Mouse (Mus musculus): ENCODE measurements around the gene Chrdl2. TPM values are rescaled to one million over a fixed set of nuclear protein-coding genes. Genes with fewer than 3 reads are reported as not detected.

The Chrdl2 gene
- polyA plus RNA-seq, 1 experiment, result 0.34 TPM

DNA sequence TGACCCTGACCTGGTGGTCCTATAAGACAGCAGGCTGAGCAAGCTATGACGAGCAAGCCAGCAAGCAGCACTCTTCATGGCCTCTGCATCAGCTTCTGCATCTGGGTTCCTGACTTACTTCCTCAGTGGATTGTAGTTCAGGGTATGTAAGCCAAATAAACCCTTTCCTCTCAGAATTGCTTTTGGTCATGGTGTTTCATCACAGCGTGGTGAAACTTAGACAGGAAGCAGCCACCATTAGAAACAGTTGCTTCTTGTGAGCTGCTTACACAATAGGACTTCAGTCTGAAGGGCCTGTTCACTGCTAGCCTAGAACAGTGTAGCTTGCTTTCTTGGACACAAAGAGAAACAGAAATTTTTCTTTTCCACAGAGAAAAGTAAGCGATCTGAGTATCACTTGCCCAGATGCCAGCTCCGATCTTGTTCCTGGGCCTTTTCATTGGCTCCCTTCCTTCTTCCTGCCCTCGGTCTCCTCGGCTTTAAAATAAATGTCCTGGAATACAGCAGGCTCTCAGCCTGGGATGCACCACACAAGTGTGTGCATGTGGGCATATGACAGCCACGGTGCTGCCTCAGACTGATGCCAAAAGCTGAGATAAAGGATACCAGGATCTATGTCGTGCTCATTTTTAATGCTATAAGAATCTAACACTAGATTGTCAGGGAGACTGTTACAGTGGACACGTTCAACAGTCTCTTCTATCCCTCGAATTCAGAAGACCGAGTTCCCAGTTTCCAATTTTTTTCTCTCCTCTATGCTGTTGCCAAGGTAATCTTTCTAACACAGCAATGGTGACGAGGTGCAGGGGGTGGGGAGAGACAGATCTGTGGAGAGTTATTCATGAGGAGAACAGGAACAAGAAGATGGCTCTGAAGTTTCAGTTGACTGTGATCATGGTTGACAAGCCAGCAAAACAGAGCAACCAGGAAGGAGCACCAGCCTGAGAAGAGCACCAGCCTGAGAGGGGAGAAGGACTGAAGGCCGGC is 23.4 kb upstream of the Chrdl2 start:
- TF ChIP-seq POLR2A (IDR thresholded peaks at IDR 0.05; ENCODE audit: low read depth, low read length), result no peak
- TF ChIP-seq CTCF (IDR thresholded peaks at IDR 0.05; ENCODE audit: extremely low read depth, insufficient read length, insufficient replicate concordance, low read depth, low read length), result no peak
- Histone ChIP-seq H3K4me1 (ENCODE audit: control insufficient read depth, insufficient read depth, insufficient read length, low read length) (peaks cover 4% of the 10 kb centered on the region; the same call in 1 of the 2 replicates), H3K36me3 (ENCODE audit: control insufficient read depth, insufficient read depth, low read length) (no peaks in the 10 kb centered on the region), H3K27me3 (ENCODE audit: control insufficient read depth, insufficient read depth, low read length) (no peaks in the 10 kb centered on the region), H3K4me3 (ENCODE audit: low read depth, low read length) (no peak overlapping the region), H3K27ac (ENCODE audit: insufficient read depth, low read depth, low read length) (no peak overlapping the region)
- 88% methylated on average over 13 of the region's 13 CpGs for WGBS

- H3K27me3 ChIP-seq (ENCODE audit: control insufficient read depth, insufficient read depth, low read length), result no peaks in the 10 kb centered on the region
- 7% methylated on average over 4 of the region's 4 CpGs for WGBS
- no peak overlapping the region for H3K27ac ChIP-seq (ENCODE audit: insufficient read depth, low read depth, low read length)
- H3K36me3 ChIP-seq (ENCODE audit: control insufficient read depth, insufficient read depth, low read length), result no peaks in the 10 kb centered on the region
- H3K4me3 ChIP-seq (ENCODE audit: low read depth, low read length), result no peak overlapping the region
- TF ChIP-seq POLR2A (IDR thresholded peaks at IDR 0.05; ENCODE audit: low read depth, low read length) (no peak), CTCF (IDR thresholded peaks at IDR 0.05; ENCODE audit: extremely low read depth, insufficient read length, insufficient replicate concordance, low read depth, low read length) (peak; percentile 95; the same call in 1 of the 2 replicates)
- no peaks in the 10 kb centered on the region; the same call in 1 of the 2 replicates for H3K4me1 ChIP-seq (ENCODE audit: control insufficient read depth, insufficient read depth, insufficient read length, low read length)
These were observed 17.2 kb upstream of the Chrdl2 start for GRCm38 (mm10) chr7:99988725-99989124.

DNA sequence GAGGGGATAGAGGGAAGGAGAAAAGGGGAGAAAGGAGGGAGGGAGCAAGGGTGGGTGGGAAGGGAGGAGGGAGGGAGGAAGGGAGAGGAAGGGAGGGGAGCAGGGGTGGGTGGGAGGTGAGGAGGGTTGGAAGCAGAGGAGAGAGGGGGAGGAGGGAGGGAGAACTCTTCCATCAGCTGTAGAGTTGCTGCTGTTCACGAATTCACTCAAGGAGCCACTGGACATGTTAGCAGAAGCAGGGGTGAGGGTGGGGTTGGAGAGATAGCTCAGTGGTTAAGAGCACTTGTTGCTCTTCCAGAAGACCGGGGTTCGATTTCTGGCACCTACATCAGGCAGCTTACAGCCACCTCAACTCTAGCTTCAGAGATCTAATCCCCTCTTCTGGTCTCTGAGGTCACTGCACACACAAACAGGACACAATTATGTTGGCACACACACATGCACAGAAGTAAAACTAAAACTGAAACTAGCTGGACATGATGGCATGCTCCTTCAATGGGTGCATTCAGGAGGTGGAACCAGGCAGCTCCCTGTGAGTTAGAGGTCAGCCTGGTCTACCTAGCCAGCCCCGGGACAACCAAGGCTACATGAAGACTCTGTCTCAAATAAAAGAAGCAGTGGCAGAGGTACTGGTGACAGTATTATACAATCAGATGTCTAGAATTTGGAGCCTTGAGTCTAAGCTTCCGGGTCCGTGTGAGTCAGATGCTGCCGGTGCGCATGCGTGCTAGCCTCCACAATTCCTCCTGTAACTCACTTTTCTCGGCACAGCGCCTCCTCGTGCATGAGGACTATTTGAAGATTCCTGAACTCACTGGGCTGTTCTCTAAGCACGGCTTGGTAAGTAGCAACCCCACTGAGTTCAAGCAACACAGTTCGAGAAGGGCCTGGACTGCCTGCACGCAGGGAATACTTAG is 15.9 kb upstream of the Chrdl2 start:
- H3K27ac ChIP-seq (ENCODE audit: insufficient read depth, low read depth, low read length), result no peak overlapping the region
- WGBS, result 67% methylated on average over 15 of the region's 15 CpGs

DNA sequence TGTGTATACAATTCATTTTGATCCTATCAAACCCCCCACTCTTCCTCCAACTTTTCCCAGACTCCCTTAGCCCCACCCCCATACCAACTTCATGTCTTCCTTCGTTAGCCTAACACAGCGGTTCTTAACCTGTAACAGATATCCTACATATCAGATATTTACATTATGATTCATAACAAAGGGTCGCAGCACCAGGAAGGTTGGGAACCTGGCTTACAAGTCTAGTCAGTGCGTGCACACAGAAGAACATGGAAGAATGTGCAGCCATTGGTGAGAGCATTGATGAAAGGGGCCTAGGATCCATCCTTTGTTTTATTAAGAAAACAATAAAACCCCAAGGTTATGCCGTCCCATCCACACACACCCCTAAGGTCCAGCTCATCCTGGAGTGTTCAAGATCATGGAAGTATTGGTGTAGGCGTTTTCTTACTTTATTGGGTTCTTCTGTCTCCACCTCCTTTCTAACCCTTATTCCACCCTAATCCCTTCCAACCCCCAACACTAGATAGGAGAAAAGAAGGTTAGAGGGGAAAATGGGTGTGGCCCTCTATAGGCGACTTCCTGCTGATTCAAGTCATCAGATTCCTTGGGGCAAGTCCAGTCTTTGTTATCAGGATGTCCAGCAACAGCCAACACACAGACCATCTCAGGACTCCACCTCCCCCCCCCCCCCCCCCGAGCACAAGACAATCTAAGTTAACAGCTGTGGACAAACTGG is 14.8 kb upstream of the Chrdl2 start:
- no peaks in the 10 kb centered on the region; the same call in 1 of the 2 replicates for H3K4me1 ChIP-seq (ENCODE audit: control insufficient read depth, insufficient read depth, insufficient read length, low read length)
- WGBS, result 62% methylated on average over 8 of the region's 8 CpGs
- TF ChIP-seq CTCF (IDR thresholded peaks at IDR 0.05; ENCODE audit: extremely low read depth, insufficient read length, insufficient replicate concordance, low read depth, low read length), result no peak
- no peak for TF ChIP-seq POLR2A (IDR thresholded peaks at IDR 0.05; ENCODE audit: low read depth, low read length)
- H3K27me3 ChIP-seq (ENCODE audit: control insufficient read depth, insufficient read depth, low read length), result no peaks in the 10 kb centered on the region
- H3K36me3 ChIP-seq (ENCODE audit: control insufficient read depth, insufficient read depth, low read length), result no peaks in the 10 kb centered on the region
- no peak overlapping the region for H3K4me3 ChIP-seq (ENCODE audit: low read depth, low read length)
- no peak overlapping the region for H3K27ac ChIP-seq (ENCODE audit: insufficient read depth, low read depth, low read length)

More for the DNA sequence above, 15.9 kb upstream of the Chrdl2 start:
- no peaks in the 10 kb centered on the region for H3K27me3 ChIP-seq (ENCODE audit: control insufficient read depth, insufficient read depth, low read length)
- H3K4me1 ChIP-seq (ENCODE audit: control insufficient read depth, insufficient read depth, insufficient read length, low read length), result no peaks in the 10 kb centered on the region; the same call in 1 of the 2 replicates
- TF ChIP-seq POLR2A (IDR thresholded peaks at IDR 0.05; ENCODE audit: low read depth, low read length) (no peak), CTCF (IDR thresholded peaks at IDR 0.05; ENCODE audit: extremely low read depth, insufficient read length, insufficient replicate concordance, low read depth, low read length) (0 out of 2 replicates have a peak, but pooled peaks have one; percentile 14)
- H3K36me3 ChIP-seq (ENCODE audit: control insufficient read depth, insufficient read depth, low read length), result no peaks in the 10 kb centered on the region
- peak overlapping the region; percentile 29; the same call in 1 of the 2 replicates for H3K4me3 ChIP-seq (ENCODE audit: low read depth, low read length)

GRCm38 (mm10) chr7:99993159-99993558 is 12.8 kb upstream of the Chrdl2 start:
- H3K4me3 ChIP-seq (ENCODE audit: low read depth, low read length), result no peak overlapping the region
- no peak overlapping the region for H3K27ac ChIP-seq (ENCODE audit: insufficient read depth, low read depth, low read length)
- 87% methylated on average over 7 of the region's 7 CpGs for WGBS
- no peaks in the 10 kb centered on the region for H3K36me3 ChIP-seq (ENCODE audit: control insufficient read depth, insufficient read depth, low read length)
- H3K4me1 ChIP-seq (ENCODE audit: control insufficient read depth, insufficient read depth, insufficient read length, low read length), result no peaks in the 10 kb centered on the region; the same call in 1 of the 2 replicates
- no peaks in the 10 kb centered on the region for H3K27me3 ChIP-seq (ENCODE audit: control insufficient read depth, insufficient read depth, low read length)
- no peak for TF ChIP-seq CTCF (IDR thresholded peaks at IDR 0.05; ENCODE audit: extremely low read depth, insufficient read length, insufficient replicate concordance, low read depth, low read length)
- no peak for TF ChIP-seq POLR2A (IDR thresholded peaks at IDR 0.05; ENCODE audit: low read depth, low read length)

DNA sequence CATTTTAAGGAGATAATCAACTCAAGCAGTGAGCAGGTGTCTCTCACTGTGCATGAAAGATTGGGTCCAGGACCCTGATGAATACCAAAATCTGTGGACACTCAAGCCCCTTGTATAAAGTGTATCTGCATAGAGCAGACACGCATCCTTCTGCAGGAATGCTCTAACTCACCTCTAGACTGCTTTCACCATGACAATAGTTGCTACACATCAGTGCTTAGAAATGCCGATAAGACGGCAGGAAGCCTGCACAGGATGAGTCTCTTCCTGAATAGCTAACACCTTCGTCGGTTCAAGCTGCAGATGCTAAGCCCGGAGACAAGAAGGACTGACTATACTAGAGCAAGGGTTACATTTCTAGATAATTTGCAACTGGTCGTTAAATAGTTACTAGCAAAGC is 10.8 kb upstream of the Chrdl2 start:
- no peaks in the 10 kb centered on the region; the same call in 1 of the 2 replicates for H3K4me1 ChIP-seq (ENCODE audit: control insufficient read depth, insufficient read depth, insufficient read length, low read length)
- H3K4me3 ChIP-seq (ENCODE audit: low read depth, low read length), result no peak overlapping the region
- TF ChIP-seq CTCF (IDR thresholded peaks at IDR 0.05; ENCODE audit: extremely low read depth, insufficient read length, insufficient replicate concordance, low read depth, low read length) (no peak), POLR2A (IDR thresholded peaks at IDR 0.05; ENCODE audit: low read depth, low read length) (no peak)
- WGBS, result 53% methylated on average over 7 of the region's 7 CpGs
- no peak overlapping the region for H3K27ac ChIP-seq (ENCODE audit: insufficient read depth, low read depth, low read length)
- H3K36me3 ChIP-seq (ENCODE audit: control insufficient read depth, insufficient read depth, low read length), result no peaks in the 10 kb centered on the region
- no peaks in the 10 kb centered on the region for H3K27me3 ChIP-seq (ENCODE audit: control insufficient read depth, insufficient read depth, low read length)

Measured in small intestine, adult 2 months (tissue).